Mouse (Mus musculus): ENCODE measurements around the gene Il10. TPM values are rescaled to one million over a fixed set of nuclear protein-coding genes. Genes with fewer than 3 reads are reported as not detected.

The Il10 gene
- total and polyA plus RNA-seq, 2 experiments from 2014 or later: not detected

- Histone ChIP-seq H3K4me1 (ENCODE audit: control insufficient read depth, insufficient read depth) (peaks cover 7% of the 10 kb centered on the region; the same call in 1 of the 2 replicates), H3K9me3 (replicated peaks; ENCODE audit: control insufficient read depth, low read length) (no peaks in the 10 kb centered on the region), H3K27ac (ENCODE audit: low read depth) (no peak overlapping the region), H3K4me3 (ENCODE audit: low read depth, low read length) (no peak overlapping the region), H3K9ac (replicated peaks; ENCODE audit: low read depth, low read length) (no peak overlapping the region), H3K36me3 (replicated peaks; ENCODE audit: control insufficient read depth, insufficient read depth, low read length) (peaks cover 26% of the 10 kb centered on the region), H3K27me3 (ENCODE audit: control insufficient read depth, insufficient read depth, low read length) (no peaks in the 10 kb centered on the region), H3K4me2 (ENCODE audit: low read depth, low read length) (no peak overlapping the region)
- no peak for DNase-seq (ENCODE audit: low spot score)
- ATAC-seq (ENCODE audit: insufficient read depth, low read depth): no peak
- WGBS: 86% methylated on average over 5 of the region's 5 CpGs
- no peak for TF ChIP-seq EP300 (IDR thresholded peaks at IDR 0.05; ENCODE audit: low read depth)
- no peak for TF ChIP-seq CTCF (IDR thresholded peaks at IDR 0.05; ENCODE audit: low read depth)
Observed at GRCm38 (mm10) chr1:131050011-131050410, 30.4 kb downstream of the Il10 start.

DNA sequence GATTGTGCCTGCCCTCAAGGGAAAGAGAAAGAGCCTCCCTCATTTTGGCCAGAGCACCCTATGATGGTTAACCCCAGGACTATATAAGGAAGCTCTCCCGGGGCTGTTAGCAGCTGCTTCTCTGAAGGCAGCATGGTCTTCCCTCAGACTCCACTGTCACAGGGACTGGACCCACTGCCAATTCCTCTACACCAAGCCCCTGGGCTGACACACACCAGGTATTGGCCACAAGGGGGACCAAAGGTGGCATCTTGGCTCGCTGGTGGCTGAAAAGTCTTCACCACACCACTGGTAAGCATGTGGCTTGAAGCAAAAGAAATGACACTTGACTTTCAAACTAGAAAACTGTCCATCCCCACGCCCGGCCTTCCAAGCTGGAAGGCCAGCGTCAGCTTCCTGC is 31.0 kb downstream of the Il10 start:
- WGBS: 82% methylated on average over 5 of the region's 5 CpGs

GRCm38 (mm10) chr1:131051073-131051472 is 31.4 kb downstream of the Il10 start:
- ATAC-seq (ENCODE audit: insufficient read depth, low read depth): no peak; the same call in 1 of the 2 replicates
- Histone ChIP-seq H3K9me3 (replicated peaks; ENCODE audit: control insufficient read depth, low read length) (no peaks in the 10 kb centered on the region), H3K4me2 (ENCODE audit: low read depth, low read length) (no peak overlapping the region), H3K9ac (replicated peaks; ENCODE audit: low read depth, low read length) (no peak overlapping the region), H3K27me3 (ENCODE audit: control insufficient read depth, insufficient read depth, low read length) (no peaks in the 10 kb centered on the region), H3K27ac (ENCODE audit: low read depth) (no peak overlapping the region), H3K4me3 (ENCODE audit: low read depth, low read length) (no peak overlapping the region), H3K36me3 (replicated peaks; ENCODE audit: control insufficient read depth, insufficient read depth, low read length) (peaks cover 36% of the 10 kb centered on the region), H3K4me1 (ENCODE audit: control insufficient read depth, insufficient read depth) (peaks cover under 1% of the 10 kb centered on the region; the same call in 1 of the 2 replicates)
- no peak for DNase-seq (ENCODE audit: low spot score)
- TF ChIP-seq EP300 (IDR thresholded peaks at IDR 0.05; ENCODE audit: low read depth): no peak
- TF ChIP-seq CTCF (IDR thresholded peaks at IDR 0.05; ENCODE audit: low read depth): no peak
- WGBS: 52% methylated on average over 7 of the region's 7 CpGs

More for the DNA sequence above, 31.0 kb downstream of the Il10 start:
- Histone ChIP-seq H3K9me3 (replicated peaks; ENCODE audit: control insufficient read depth, low read length) (no peaks in the 10 kb centered on the region), H3K4me3 (ENCODE audit: low read depth, low read length) (no peak overlapping the region), H3K4me1 (ENCODE audit: control insufficient read depth, insufficient read depth) (peaks cover 5% of the 10 kb centered on the region; the same call in 1 of the 2 replicates), H3K36me3 (replicated peaks; ENCODE audit: control insufficient read depth, insufficient read depth, low read length) (peaks cover 32% of the 10 kb centered on the region), H3K27ac (ENCODE audit: low read depth) (no peak overlapping the region; the same call in 1 of the 2 replicates), H3K4me2 (ENCODE audit: low read depth, low read length) (no peak overlapping the region), H3K27me3 (ENCODE audit: control insufficient read depth, insufficient read depth, low read length) (no peaks in the 10 kb centered on the region), H3K9ac (replicated peaks; ENCODE audit: low read depth, low read length) (no peak overlapping the region)
- DNase-seq (ENCODE audit: low spot score) (no peak), ATAC-seq (ENCODE audit: insufficient read depth, low read depth) (no peak)
- TF ChIP-seq EP300 (IDR thresholded peaks at IDR 0.05; ENCODE audit: low read depth): no peak
- TF ChIP-seq CTCF (IDR thresholded peaks at IDR 0.05; ENCODE audit: low read depth): no peak

DNA sequence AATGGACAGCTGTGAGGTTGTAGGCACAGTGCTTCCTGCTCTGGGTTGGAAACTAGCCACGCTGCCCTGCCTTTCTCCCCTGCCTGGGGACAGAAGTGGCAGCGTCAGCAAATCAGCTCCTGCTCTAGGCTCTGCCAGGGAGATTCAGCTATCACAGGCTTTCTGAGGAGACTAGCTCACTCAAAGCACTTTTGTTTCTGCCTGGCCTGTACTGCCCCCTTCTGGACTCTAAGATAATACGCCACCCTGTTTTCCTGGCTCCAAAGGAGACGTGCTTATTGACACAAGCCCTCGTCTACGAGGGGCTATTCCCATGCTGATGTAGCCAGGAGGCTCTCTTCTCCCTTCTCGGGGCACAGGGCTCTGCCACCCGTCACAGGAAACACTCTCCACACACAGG is 33.6 kb downstream of the Il10 start:
- Histone ChIP-seq H3K36me3 (replicated peaks; ENCODE audit: control insufficient read depth, insufficient read depth, low read length) (peaks cover 57% of the 10 kb centered on the region), H3K27me3 (ENCODE audit: control insufficient read depth, insufficient read depth, low read length) (no peaks in the 10 kb centered on the region), H3K27ac (ENCODE audit: low read depth) (no peak overlapping the region), H3K4me1 (ENCODE audit: control insufficient read depth, insufficient read depth) (no peaks in the 10 kb centered on the region), H3K4me2 (ENCODE audit: low read depth, low read length) (no peak overlapping the region), H3K9ac (replicated peaks; ENCODE audit: low read depth, low read length) (no peak overlapping the region), H3K4me3 (ENCODE audit: low read depth, low read length) (no peak overlapping the region), H3K9me3 (replicated peaks; ENCODE audit: control insufficient read depth, low read length) (no peaks in the 10 kb centered on the region)
- 6% methylated on average over 8 of the region's 8 CpGs for WGBS
- DNase-seq (ENCODE audit: low spot score) (peak; percentile 87), ATAC-seq (ENCODE audit: insufficient read depth, low read depth) (peak; percentile 69)
- TF ChIP-seq CTCF (IDR thresholded peaks at IDR 0.05; ENCODE audit: low read depth): peak; percentile 84
- no peak for TF ChIP-seq EP300 (IDR thresholded peaks at IDR 0.05; ENCODE audit: low read depth)

- H3K36me3 ChIP-seq (replicated peaks; ENCODE audit: control insufficient read depth, insufficient read depth, low read length): peaks cover 59% of the 10 kb centered on the region
- WGBS: 62% methylated on average over 4 of the region's 4 CpGs
- no peak overlapping the region for H3K4me3 ChIP-seq (ENCODE audit: low read depth, low read length)
- H3K27ac ChIP-seq (ENCODE audit: low read depth): no peak overlapping the region
- DNase-seq (ENCODE audit: low spot score): no peak
- no peaks in the 10 kb centered on the region for H3K27me3 ChIP-seq (ENCODE audit: control insufficient read depth, insufficient read depth, low read length)
- H3K9me3 ChIP-seq (replicated peaks; ENCODE audit: control insufficient read depth, low read length): no peaks in the 10 kb centered on the region
- H3K4me2 ChIP-seq (ENCODE audit: low read depth, low read length): no peak overlapping the region
- TF ChIP-seq EP300 (IDR thresholded peaks at IDR 0.05; ENCODE audit: low read depth) (no peak), CTCF (IDR thresholded peaks at IDR 0.05; ENCODE audit: low read depth) (no peak)
- ATAC-seq (ENCODE audit: insufficient read depth, low read depth): no peak
- no peak overlapping the region for H3K9ac ChIP-seq (replicated peaks; ENCODE audit: low read depth, low read length)
- H3K4me1 ChIP-seq (ENCODE audit: control insufficient read depth, insufficient read depth): peaks cover 3% of the 10 kb centered on the region; the same call in 1 of the 2 replicates
Observed at GRCm38 (mm10) chr1:131053656-131054055, 34.0 kb downstream of the Il10 start.

GRCm38 (mm10) chr1:131054251-131054650 is 34.6 kb downstream of the Il10 start:
- 80% methylated on average over 4 of the region's 4 CpGs for whole genome bisulfite sequencing
- Histone ChIP-seq H3K4me1 (ENCODE audit: control insufficient read depth, insufficient read depth) (peaks cover 9% of the 10 kb centered on the region), H3K27ac (ENCODE audit: low read depth) (no peak overlapping the region), H3K9ac (replicated peaks; ENCODE audit: low read depth, low read length) (no peak overlapping the region), H3K9me3 (replicated peaks; ENCODE audit: control insufficient read depth, low read length) (no peaks in the 10 kb centered on the region), H3K27me3 (ENCODE audit: control insufficient read depth, insufficient read depth, low read length) (no peaks in the 10 kb centered on the region), H3K4me2 (ENCODE audit: low read depth, low read length) (no peak overlapping the region), H3K36me3 (replicated peaks; ENCODE audit: control insufficient read depth, insufficient read depth, low read length) (peaks cover 59% of the 10 kb centered on the region), H3K4me3 (ENCODE audit: low read depth, low read length) (no peak overlapping the region)
- DNase-seq (ENCODE audit: low spot score) (no peak), ATAC-seq (ENCODE audit: insufficient read depth, low read depth) (no peak)
- no peak for TF ChIP-seq CTCF (IDR thresholded peaks at IDR 0.05; ENCODE audit: low read depth)
